Mouse (Mus musculus): ENCODE data around the gene Mri1.
"Not testable (repeated sequence)": the region's sequence is repeated elsewhere in the genome, so short reads cannot be mapped to it uniquely, and the experiment has no call there.

The Mri1 gene

DNA sequence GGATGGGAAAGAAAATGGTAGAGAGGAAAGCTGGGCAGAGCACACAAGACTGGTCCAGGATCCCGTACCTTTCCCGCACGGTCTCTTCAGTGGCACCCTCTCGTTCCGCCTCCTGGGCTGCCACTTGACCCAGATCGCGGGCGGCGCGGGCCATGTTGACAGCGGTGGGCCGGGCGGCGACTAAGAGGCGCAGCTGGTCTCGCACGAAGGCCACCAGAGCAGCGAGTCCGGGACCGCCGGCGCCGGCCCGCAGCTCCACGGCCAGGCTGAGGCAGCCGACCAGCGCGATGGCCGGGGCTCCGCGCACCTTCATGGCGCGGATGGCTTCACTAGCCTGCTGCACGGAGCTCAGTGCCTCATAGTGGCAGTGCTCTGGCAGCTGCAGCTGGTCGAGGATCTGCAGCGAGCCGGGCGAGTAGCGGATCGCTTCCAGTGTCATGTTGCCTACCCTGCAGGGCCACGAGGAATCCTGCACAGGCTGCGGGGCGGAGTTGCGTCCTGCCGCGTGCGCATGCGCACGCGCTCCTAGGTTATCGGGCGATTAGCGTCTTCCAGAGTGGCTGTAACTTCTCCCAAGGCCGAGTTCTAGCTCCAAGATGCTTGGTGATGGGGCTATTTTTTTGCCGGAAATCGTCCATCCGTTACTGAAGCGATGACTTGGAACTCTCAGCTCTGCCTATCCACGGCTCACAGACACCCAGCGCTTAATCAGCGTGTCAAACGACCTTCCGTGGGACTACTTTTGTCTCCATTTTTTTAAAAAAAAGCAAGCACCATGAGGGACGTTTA lies at the start of gene Mri1:
Mri1 (minus strand) TSS at position 505 of the 789 bp plus-strand sequence.
- Histone ChIP-seq H3K36me3 (ENCODE audit: insufficient read depth, low read length) (peaks cover 85% of the 10 kb centered on the region), H3K9me3 (ENCODE audit: low read length) (no peaks in the 10 kb centered on the region), H3K4me1 (replicated peaks; ENCODE audit: low read depth, low read length) (peaks cover 40% of the 10 kb centered on the region), H3K4me3 (replicated peaks; ENCODE audit: low read length) (peak within 1 kb of the TSS; percentile 97), H3K27me3 (ENCODE audit: insufficient read depth, low read length) (no peaks in the 10 kb centered on the region)
- TF ChIP-seq CTCF (conservative IDR thresholded peaks at IDR 0.05; ENCODE audit: low read length) (no peak), NANOG (IDR thresholded peaks at IDR 0.05; ENCODE audit: borderline replicate concordance, low read length) (peak; percentile 11; the same call in 1 of the 2 replicates)

DNA sequence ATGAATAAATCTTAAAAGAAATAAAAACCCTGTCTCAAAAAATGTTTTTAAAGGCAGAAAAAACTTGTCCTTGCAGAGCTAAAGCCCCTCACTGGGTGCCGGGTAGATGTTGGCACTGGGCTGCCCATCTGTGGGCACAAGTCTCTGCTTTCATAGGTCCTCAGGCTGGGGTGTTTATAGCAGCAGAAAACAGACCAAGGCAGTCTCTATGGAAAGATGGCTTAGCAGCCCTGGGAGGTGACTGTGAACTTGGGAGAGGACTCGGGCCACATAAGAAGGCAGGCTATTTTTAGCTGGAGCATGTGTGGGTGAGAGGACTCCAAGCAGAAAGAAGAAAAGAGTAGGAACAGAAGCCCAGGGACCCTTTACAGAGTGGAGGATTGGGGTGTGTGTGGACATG lies 46.8 kb upstream of the Mri1 start:
- no peak overlapping the region for H3K4me3 ChIP-seq (replicated peaks; ENCODE audit: low read length)
- peaks cover 35% of the 10 kb centered on the region for H3K4me1 ChIP-seq (replicated peaks; ENCODE audit: low read depth, low read length)
- H3K9me3 ChIP-seq (ENCODE audit: low read length) = no peaks in the 10 kb centered on the region
- no peaks in the 10 kb centered on the region for H3K36me3 ChIP-seq (ENCODE audit: insufficient read depth, low read length)
- no peaks in the 10 kb centered on the region for H3K27me3 ChIP-seq (ENCODE audit: insufficient read depth, low read length)
- TF ChIP-seq POU5F1 (IDR thresholded peaks at IDR 0.05; ENCODE audit: borderline replicate concordance, low read length) = no peak
- no peak for TF ChIP-seq NANOG (IDR thresholded peaks at IDR 0.05; ENCODE audit: borderline replicate concordance, low read length)
- TF ChIP-seq CTCF (conservative IDR thresholded peaks at IDR 0.05; ENCODE audit: low read length) = no peak

DNA sequence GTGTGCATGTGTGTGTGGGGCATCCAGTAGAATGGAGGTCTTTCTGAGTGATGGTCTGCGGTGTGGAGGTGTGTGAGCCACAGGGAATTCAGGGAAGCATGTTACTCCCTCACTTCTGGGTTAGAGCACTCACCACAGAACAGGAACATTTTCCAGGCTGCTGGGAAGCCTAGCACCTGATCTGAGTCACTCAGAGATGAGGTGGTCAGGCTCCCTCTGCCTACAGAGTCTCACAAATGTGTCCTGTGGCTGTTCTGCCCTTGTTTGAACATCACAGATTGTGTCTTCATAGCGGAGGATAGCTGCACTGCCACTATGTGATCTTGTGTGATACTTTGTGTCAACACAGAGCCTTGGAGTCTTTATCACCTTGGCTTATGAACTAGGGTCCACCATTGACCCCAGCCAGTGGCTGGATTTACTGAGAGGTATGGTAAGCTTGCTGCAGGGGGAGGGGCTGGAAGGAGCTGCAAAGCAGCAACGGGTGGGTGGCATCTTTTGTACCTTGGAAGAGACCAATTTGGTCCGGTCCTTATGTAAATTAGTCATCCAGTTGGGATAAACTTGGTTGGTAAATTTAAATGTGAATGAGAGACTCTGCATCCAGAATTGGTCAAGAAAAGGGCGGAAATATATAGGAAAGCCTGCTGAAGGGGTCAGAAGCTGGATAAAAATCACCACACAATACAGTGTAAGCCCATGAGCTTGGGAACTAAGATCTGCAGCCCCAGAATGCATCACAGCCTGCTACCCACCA lies 40.1 kb upstream of the Mri1 start:
- no peaks in the 10 kb centered on the region for H3K9me3 ChIP-seq (ENCODE audit: low read length)
- H3K36me3 ChIP-seq (ENCODE audit: insufficient read depth, low read length) = no peaks in the 10 kb centered on the region
- no peaks in the 10 kb centered on the region for H3K27me3 ChIP-seq (ENCODE audit: insufficient read depth, low read length)
- H3K4me1 ChIP-seq (replicated peaks; ENCODE audit: low read depth, low read length) = peaks cover 40% of the 10 kb centered on the region
- TF ChIP-seq POU5F1 (IDR thresholded peaks at IDR 0.05; ENCODE audit: borderline replicate concordance, low read length) (no peak), NANOG (IDR thresholded peaks at IDR 0.05; ENCODE audit: borderline replicate concordance, low read length) (no peak), CTCF (conservative IDR thresholded peaks at IDR 0.05; ENCODE audit: low read length) (no peak)
- 0 out of 2 replicates have a peak overlapping the region, but pooled peaks have one; percentile 17 for H3K4me3 ChIP-seq (replicated peaks; ENCODE audit: low read length)

DNA sequence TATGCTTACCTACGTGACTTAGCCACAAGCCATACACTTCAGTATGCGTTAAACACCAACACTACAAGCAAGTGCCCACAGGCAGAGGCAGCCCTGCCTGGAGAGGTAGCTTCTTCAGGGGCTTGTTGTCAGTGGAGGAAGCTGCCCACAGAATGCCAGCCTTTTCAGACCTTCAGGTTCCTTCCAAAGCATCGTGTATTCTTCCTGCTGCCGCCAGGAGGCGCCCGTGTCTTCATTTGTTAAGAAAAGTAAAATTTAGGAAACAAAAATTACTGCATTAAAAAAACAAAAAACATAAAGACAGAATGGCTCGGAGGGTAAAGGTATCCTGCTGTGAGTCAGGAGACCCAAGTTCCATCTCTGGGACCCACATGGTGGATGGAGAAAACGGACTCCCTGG lies 34.6 kb upstream of the Mri1 start:
- H3K27me3 ChIP-seq (ENCODE audit: insufficient read depth, low read length) = no peaks in the 10 kb centered on the region
- H3K36me3 ChIP-seq (ENCODE audit: insufficient read depth, low read length) = no peaks in the 10 kb centered on the region
- TF ChIP-seq NANOG (IDR thresholded peaks at IDR 0.05; ENCODE audit: borderline replicate concordance, low read length) (no peak), POU5F1 (IDR thresholded peaks at IDR 0.05; ENCODE audit: borderline replicate concordance, low read length) (no peak), CTCF (conservative IDR thresholded peaks at IDR 0.05; ENCODE audit: low read length) (peak; percentile 94)
- H3K9me3 ChIP-seq (ENCODE audit: low read length) = no peaks in the 10 kb centered on the region
- H3K4me3 ChIP-seq (replicated peaks; ENCODE audit: low read length) = no peak overlapping the region
- H3K4me1 ChIP-seq (replicated peaks; ENCODE audit: low read depth, low read length) = peaks cover 16% of the 10 kb centered on the region

DNA sequence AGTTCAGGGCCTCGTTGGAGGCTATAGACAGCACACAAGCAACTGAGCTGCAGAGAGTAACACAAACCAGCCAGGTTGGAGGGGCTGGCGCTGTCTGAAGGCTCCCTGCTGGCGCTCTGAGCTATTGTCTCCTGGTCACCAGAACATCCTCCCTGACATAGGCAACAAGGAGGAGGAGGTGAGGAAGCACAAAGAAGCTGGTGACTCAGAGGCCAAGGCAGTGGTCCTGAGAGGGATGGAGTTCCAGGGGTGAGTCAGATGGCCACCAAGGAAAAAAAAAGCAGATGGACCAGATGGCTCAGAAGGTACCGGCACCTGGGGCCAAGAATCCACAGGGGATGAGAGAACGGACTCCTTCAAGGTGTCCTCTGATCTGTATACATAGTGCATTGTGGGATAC lies 34.0 kb upstream of the Mri1 start:
- Histone ChIP-seq H3K4me3 (replicated peaks; ENCODE audit: low read length) (no peak overlapping the region), H3K27me3 (ENCODE audit: insufficient read depth, low read length) (no peaks in the 10 kb centered on the region), H3K36me3 (ENCODE audit: insufficient read depth, low read length) (no peaks in the 10 kb centered on the region), H3K4me1 (replicated peaks; ENCODE audit: low read depth, low read length) (peaks cover 10% of the 10 kb centered on the region), H3K9me3 (ENCODE audit: low read length) (no peaks in the 10 kb centered on the region)
- TF ChIP-seq CTCF (conservative IDR thresholded peaks at IDR 0.05; ENCODE audit: low read length) = no peak
- no peak for TF ChIP-seq POU5F1 (IDR thresholded peaks at IDR 0.05; ENCODE audit: borderline replicate concordance, low read length)
- TF ChIP-seq NANOG (IDR thresholded peaks at IDR 0.05; ENCODE audit: borderline replicate concordance, low read length) = no peak

DNA sequence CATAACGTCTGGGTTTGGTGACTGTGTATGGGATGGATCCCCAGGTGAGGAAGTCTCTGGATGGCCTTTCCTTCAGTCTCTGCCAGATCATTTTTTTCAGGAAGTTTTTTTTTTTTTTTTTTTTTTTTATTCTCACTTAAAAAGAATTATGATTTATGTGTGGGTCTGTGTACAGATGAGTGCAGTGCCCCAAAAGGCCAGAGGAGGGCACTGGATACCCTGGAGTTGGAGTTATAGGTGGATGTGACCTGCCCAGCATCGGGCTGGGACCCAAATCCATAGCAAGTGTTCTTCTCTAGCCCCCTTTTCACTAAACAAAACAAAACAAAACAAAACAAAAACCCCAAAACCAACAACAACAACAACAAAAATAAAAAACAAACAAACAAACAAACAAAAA lies 31.8 kb upstream of the Mri1 start:
- Histone ChIP-seq H3K4me1 (replicated peaks; ENCODE audit: low read depth, low read length) (peaks cover 22% of the 10 kb centered on the region), H3K9me3 (ENCODE audit: low read length) (no peaks in the 10 kb centered on the region), H3K4me3 (replicated peaks; ENCODE audit: low read length) (no peak overlapping the region), H3K27me3 (ENCODE audit: insufficient read depth, low read length) (no peaks in the 10 kb centered on the region), H3K36me3 (ENCODE audit: insufficient read depth, low read length) (no peaks in the 10 kb centered on the region)
- TF ChIP-seq POU5F1 (IDR thresholded peaks at IDR 0.05; ENCODE audit: borderline replicate concordance, low read length) (no peak), NANOG (IDR thresholded peaks at IDR 0.05; ENCODE audit: borderline replicate concordance, low read length) (no peak), CTCF (conservative IDR thresholded peaks at IDR 0.05; ENCODE audit: low read length) (peak; percentile 46)

DNA sequence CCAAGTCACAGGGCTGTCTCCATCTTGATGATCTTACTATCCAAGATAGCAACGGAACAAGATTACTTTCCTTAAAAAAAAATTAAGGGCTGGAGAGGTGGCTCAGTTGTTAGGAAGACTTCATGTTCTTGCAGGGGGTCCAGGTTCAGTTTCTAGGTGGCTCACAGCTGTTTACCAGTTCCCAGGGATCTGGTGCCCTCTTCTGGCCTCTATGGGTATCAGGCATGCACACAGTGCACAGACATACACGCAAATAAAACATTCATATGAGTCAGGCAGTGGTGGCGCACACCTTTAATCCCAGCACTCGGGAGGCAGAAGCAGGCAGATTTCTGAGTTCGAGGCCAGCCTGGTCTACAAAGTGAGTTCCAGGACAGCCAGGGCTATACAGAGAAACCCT lies 28.5 kb upstream of the Mri1 start:
- peak; percentile 24 for TF ChIP-seq CTCF (conservative IDR thresholded peaks at IDR 0.05; ENCODE audit: low read length)
- H3K9me3 ChIP-seq (ENCODE audit: low read length); H3K4me3 ChIP-seq (replicated peaks; ENCODE audit: low read length); H3K36me3 ChIP-seq (ENCODE audit: insufficient read depth, low read length); H3K27me3 ChIP-seq (ENCODE audit: insufficient read depth, low read length): not testable (repeated sequence)
- peaks cover 29% of the 10 kb centered on the region for H3K4me1 ChIP-seq (replicated peaks; ENCODE audit: low read depth, low read length)

DNA sequence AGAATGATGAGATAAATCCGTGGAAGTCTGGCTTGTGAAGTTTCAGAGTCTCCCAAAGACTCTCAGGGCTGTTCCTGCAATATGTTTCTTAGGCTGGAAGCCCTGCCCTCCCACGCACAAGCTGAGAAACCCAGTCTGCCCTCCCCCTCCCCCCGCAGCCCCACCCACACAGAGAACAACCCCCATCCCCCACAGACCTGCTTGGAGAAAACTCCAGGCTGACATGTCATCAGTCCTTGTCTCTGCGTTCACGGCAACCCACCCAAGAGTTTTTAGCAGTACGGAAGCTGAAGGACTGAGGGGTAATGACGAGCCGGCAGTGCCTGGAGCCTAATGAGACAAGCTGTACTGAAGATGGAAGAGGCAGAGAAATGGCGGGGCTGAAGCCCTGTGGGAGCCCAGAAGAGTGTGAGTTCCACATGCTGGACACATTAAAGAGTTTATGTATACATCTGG lies 27.5 kb upstream of the Mri1 start:
- H3K9me3 ChIP-seq (ENCODE audit: low read length) = no peaks in the 10 kb centered on the region
- no peaks in the 10 kb centered on the region for H3K36me3 ChIP-seq (ENCODE audit: insufficient read depth, low read length)
- peaks cover 29% of the 10 kb centered on the region for H3K4me1 ChIP-seq (replicated peaks; ENCODE audit: low read depth, low read length)
- H3K4me3 ChIP-seq (replicated peaks; ENCODE audit: low read length) = peak overlapping the region; percentile 29; the same call in 1 of the 2 replicates
- no peak for TF ChIP-seq CTCF (conservative IDR thresholded peaks at IDR 0.05; ENCODE audit: low read length)
- no peak for TF ChIP-seq POU5F1 (IDR thresholded peaks at IDR 0.05; ENCODE audit: borderline replicate concordance, low read length)
- TF ChIP-seq NANOG (IDR thresholded peaks at IDR 0.05; ENCODE audit: borderline replicate concordance, low read length) = no peak
- no peaks in the 10 kb centered on the region for H3K27me3 ChIP-seq (ENCODE audit: insufficient read depth, low read length)

Data from E14TG2a.4 (cell line).